In genomic region chr9:63755671-63756543, GRCm38 (mm10) we compare ENCODE assay signal across 8 mouse cellular contexts. TPM values are rescaled to one million over a fixed set of nuclear protein-coding genes. Genes with fewer than 3 reads are reported as not detected.
DNase-seq lines count a peak whose midpoint lies in the region; ATAC-seq and TF ChIP-seq lines count a peak whose summit lies in the region.

No protein-coding gene starts in this region.

- no peaks in the 10 kb centered on the region for H3K9me3 ChIP-seq in kidney, postnatal 0 days (replicated peaks; ENCODE audit: low read length)
- H3K9me3 ChIP-seq in heart, embryonic 14.5 days (ENCODE audit: control insufficient read depth, low read length), result no peaks in the 10 kb centered on the region
- no peaks in the 10 kb centered on the region for H3K9me3 ChIP-seq in liver, embryonic 14.5 days (ENCODE audit: control insufficient read depth, low read length)

- H3K4me1 ChIP-seq in kidney, postnatal 0 days (replicated peaks; ENCODE audit: insufficient read depth, low read length), result peaks cover 50% of the 10 kb centered on the region
- H3K4me1 ChIP-seq in heart, embryonic 14.5 days (ENCODE audit: control insufficient read depth in 2 of 2, insufficient read depth in 2 of 2, low read length in 2 of 2), result peaks cover 36 to 54% of the 10 kb centered on the region in 2 experiments
- H3K4me1 ChIP-seq in liver, embryonic 14.5 days (replicated peaks; ENCODE audit: control insufficient read depth in 2 of 2, insufficient read depth in 2 of 2, low read length in 1 of 2), result peaks cover 24 to 37% of the 10 kb centered on the region in 2 experiments

- DNase-seq in kidney, postnatal 0 days (ENCODE audit: low spot score), result peak; percentile 42
- no peak for DNase-seq in kidney, adult 11 months
- peak; percentile 75 for DNase-seq in brain, adult 2 months (ENCODE audit: low read depth, low spot score)
- DNase-seq in liver, embryonic 14.5 days (ENCODE audit: low read depth in 3 of 3, low spot score in 3 of 3), result no peak
- DNase-seq in c-Kit-positive CD71-positive TER-119-positive erythroid progenitor cells, embryonic 14.5 days (ENCODE audit: low spot score), result no peak
- no peak for DNase-seq in frontal cortex, adult 2 months (ENCODE audit: extremely low spot score in 1 of 2, low spot score in 1 of 2)

- TF ChIP-seq EP300 in liver, embryonic 14.5 days (IDR thresholded peaks at IDR 0.05; ENCODE audit: low read depth), result no peak

- no peaks in the 10 kb centered on the region for H3K27me3 ChIP-seq in kidney, postnatal 0 days (ENCODE audit: insufficient read depth, low read length)
- no peaks in the 10 kb centered on the region for H3K27me3 ChIP-seq in heart, embryonic 14.5 days (ENCODE audit: control insufficient read depth, insufficient read depth, low read length)
- H3K27me3 ChIP-seq in liver, embryonic 14.5 days (ENCODE audit: control insufficient read depth, insufficient read depth, low read length), result no peaks in the 10 kb centered on the region

- TF ChIP-seq CTCF in kidney, postnatal 0 days (IDR thresholded peaks at IDR 0.05; ENCODE audit: low read depth), result no peak
- TF ChIP-seq CTCF in liver, embryonic 14.5 days (IDR thresholded peaks at IDR 0.05; ENCODE audit: low read depth), result no peak

- WGBS in kidney, postnatal 0 days, result 10% methylated on average over 15 of the region's 15 CpGs
- WGBS in heart, embryonic 14.5 days, result 17% methylated on average over 15 of the region's 15 CpGs
- WGBS in liver, embryonic 14.5 days (ENCODE audit: insufficient replicate concordance), result 37% methylated on average over 15 of the region's 15 CpGs

- H3K4me3 ChIP-seq in kidney, postnatal 0 days (replicated peaks; ENCODE audit: low read depth, low read length), result peak overlapping the region; percentile 87
- H3K4me3 ChIP-seq in heart, embryonic 14.5 days (ENCODE audit: control insufficient read depth in 1 of 2, insufficient read depth in 1 of 2, low read depth in 1 of 2, low read length in 2 of 2), result peak overlapping the region; percentile 62 to 97
- peak overlapping the region; percentile 71 to 81 for H3K4me3 ChIP-seq in liver, embryonic 14.5 days (ENCODE audit: insufficient read depth in 1 of 2, low read depth in 2 of 2, low read length in 2 of 2)

- H3K9ac ChIP-seq in kidney, postnatal 0 days (ENCODE audit: low read depth, low read length), result peak overlapping the region; percentile 81
- peak overlapping the region; percentile 98 for H3K9ac ChIP-seq in heart, embryonic 14.5 days (ENCODE audit: low read length)
- H3K9ac ChIP-seq in liver, embryonic 14.5 days (replicated peaks), result peak overlapping the region; percentile 72

- ATAC-seq in kidney, postnatal 0 days (replicated peaks; ENCODE audit: low FRiP score, low read depth), result no peak
- no peak for ATAC-seq in heart, embryonic 14.5 days (ENCODE audit: insufficient number of reproducible peaks, insufficient read depth, low FRiP score, low read depth)
- ATAC-seq in liver, embryonic 14.5 days (ENCODE audit: insufficient read depth), result no peak
- ATAC-seq in CD4-positive, CD25-positive, alpha-beta regulatory T cell, adult 4 months, result no peak

- 0 out of 2 replicates have a peak overlapping the region, but pooled peaks have one; percentile 98 for H3K27ac ChIP-seq in kidney, postnatal 0 days
- peak overlapping the region; percentile 78 to 98 for H3K27ac ChIP-seq in heart, embryonic 14.5 days (replicated peaks in 1 of 2; ENCODE audit: control insufficient read depth in 1 of 2, insufficient read depth in 1 of 2, low read depth in 2 of 2, low read length in 2 of 2)
- no peak overlapping the region for H3K27ac ChIP-seq in liver, embryonic 14.5 days

- H3K36me3 ChIP-seq in kidney, postnatal 0 days (ENCODE audit: insufficient read depth, low read length), result no peaks in the 10 kb centered on the region
- no peaks in the 10 kb centered on the region for H3K36me3 ChIP-seq in heart, embryonic 14.5 days (ENCODE audit: control insufficient read depth, insufficient read depth, low read length)
- H3K36me3 ChIP-seq in liver, embryonic 14.5 days (replicated peaks; ENCODE audit: control insufficient read depth, insufficient read depth, low read depth), result no peaks in the 10 kb centered on the region

- H3K4me2 ChIP-seq in kidney, postnatal 0 days (ENCODE audit: low read length), result peak overlapping the region; percentile 88
- H3K4me2 ChIP-seq in heart, embryonic 14.5 days (ENCODE audit: low read length), result peak overlapping the region; percentile 94
- peak overlapping the region; percentile 89 for H3K4me2 ChIP-seq in liver, embryonic 14.5 days (ENCODE audit: low read depth)

RNA-seq across cellular contexts. Expression of gene Smad3, which starts 1.9 kb away (rescaled TPM):
- 19.2 and 20.0 TPM in 2 replicates for polyA plus RNA-seq in kidney, postnatal 0 days (2015; fragmentation: Nextera tagmentation; extraction: Ambion mirVana)
- 7.6 and 10.4 TPM in 2 replicates for polyA plus RNA-seq in heart, embryonic 14.5 days (2014; fragmentation: Nextera tagmentation; extraction: Ambion mirVana)
- polyA plus RNA-seq in liver, embryonic 14.5 days (2012; rRNA removed), result 2.8 and 3.2 TPM in 2 replicates
- polyA plus RNA-seq in liver, embryonic 14.5 days (2014; fragmentation: Nextera tagmentation; extraction: Ambion mirVana), result 1.7 and 2.2 TPM in 2 replicates
- polyA plus RNA-seq in CD4-positive, CD25-positive, alpha-beta regulatory T cell, adult 4 months (2017; shearing (Covaris generic)), result 10 to 100 TPM; 15.6 to 36.9 TPM
- polyA plus RNA-seq in frontal cortex, adult 2 months (2012; rRNA removed), result 29.5 and 33.5 TPM in 2 replicates

Comparison
In these comparisons a context has a peak if more than half of its experiments do, and no peak if none do; other contexts are left out.
1. DNase-seq: peak in kidney, postnatal 0 days (single experiment) and brain, adult 2 months (single experiment); none in kidney, adult 11 months (single experiment), liver, embryonic 14.5 days (0 of 3), c-Kit-positive CD71-positive TER-119-positive erythroid progenitor cells, embryonic 14.5 days (single experiment) and frontal cortex, adult 2 months (0 of 2).
2. Peak in every context shown above with its lines, with median percentiles within 50 percentile points of each other: H3K4me2 ChIP-seq, H3K4me3 ChIP-seq and H3K9ac ChIP-seq.